In genomic region chr6:142506338-142507032, GRCm38 (mm10) we compare ENCODE assay signal across 10 mouse cellular contexts. TPM values are rescaled to one million over a fixed set of nuclear protein-coding genes. Genes with fewer than 3 reads are reported as not detected.
DNase-seq lines count a peak whose midpoint lies in the region; ATAC-seq and TF ChIP-seq lines count a peak whose summit lies in the region.
"Had no signal": no experiment of that assay in that cellular context is flagged by ENCODE, and none has a peak within 500 bp of the region (broad histone marks: within the 10 kb centered on the region; RNA-seq: fewer than 3 reads in every experiment).

No protein-coding gene starts in this region.

- intact Hi-C loops in heart, adult 2 months (cut with DNase I): no loop called here

- H3K27ac ChIP-seq in heart, adult 2 months: peak overlapping the region; percentile 79
- no peak overlapping the region; the same call in 1 of the 2 replicates for H3K27ac ChIP-seq in testis, adult 2 months (ENCODE audit: control insufficient read depth, insufficient read depth, low read depth, low read length)
- no peak overlapping the region for H3K27ac ChIP-seq in limb, embryonic 14.5 days (replicated peaks; ENCODE audit: low read depth, low read length)

- ATAC-seq in limb, embryonic 14.5 days (ENCODE audit: low FRiP score, low read depth): no peak
- ATAC-seq in activated CD4-positive, CD25-positive, alpha-beta regulatory T cell, adult 4 months: no peak

- H3K27me3 ChIP-seq in heart, adult 2 months (ENCODE audit: control insufficient read depth, insufficient read depth, low read length): no peaks in the 10 kb centered on the region
- no peaks in the 10 kb centered on the region for H3K27me3 ChIP-seq in testis, adult 2 months (ENCODE audit: control insufficient read depth, insufficient read depth, low read length)
- no peaks in the 10 kb centered on the region for H3K27me3 ChIP-seq in limb, embryonic 14.5 days (ENCODE audit: control insufficient read depth, insufficient read depth, low read length)
- H3K27me3 ChIP-seq: CH12.LX had no signal

- H3K9ac ChIP-seq in heart, adult 2 months (ENCODE audit: low read depth, low read length): peak overlapping the region; percentile 76
- H3K9ac ChIP-seq in limb, embryonic 14.5 days (ENCODE audit: low read depth, low read length, severe bottlenecking): peak overlapping the region; percentile 75; the same call in 1 of the 2 replicates

- no peaks in the 10 kb centered on the region for H3K9me3 ChIP-seq in limb, embryonic 14.5 days (ENCODE audit: control insufficient read depth, low read length)

- TF ChIP-seq POLR2A in heart, adult 2 months (IDR thresholded peaks at IDR 0.05; ENCODE audit: insufficient read depth, low read depth, low read length): 0 out of 2 replicates have a peak, but pooled peaks have one; percentile 22
- TF ChIP-seq POLR2A in testis, adult 2 months (IDR thresholded peaks at IDR 0.05; ENCODE audit: control insufficient read depth, low read depth, low read length): no peak
- TF ChIP-seq POLR2A in limb, embryonic 14.5 days (IDR thresholded peaks at IDR 0.05; ENCODE audit: borderline replicate concordance, extremely low read depth, insufficient read depth, insufficient read length): no peak

- peaks cover 1% of the 10 kb centered on the region for H3K4me1 ChIP-seq in heart, adult 2 months (ENCODE audit: control insufficient read depth, insufficient read depth, low read length)
- peaks cover 5% of the 10 kb centered on the region for H3K4me1 ChIP-seq in testis, adult 2 months (ENCODE audit: control insufficient read depth, insufficient read depth, low read length)
- H3K4me1 ChIP-seq in limb, embryonic 14.5 days (ENCODE audit: control insufficient read depth, insufficient read depth, low read length): peaks cover 8% of the 10 kb centered on the region; the same call in 1 of the 2 replicates

- no peaks in the 10 kb centered on the region for H3K79me2 ChIP-seq in heart, adult 2 months (replicated peaks; ENCODE audit: control insufficient read depth, insufficient read depth, low read length)

- TF ChIP-seq EP300 in heart, adult 2 months (IDR thresholded peaks at IDR 0.05; ENCODE audit: insufficient read depth, low read depth, low read length): no peak

- TF ChIP-seq CTCF in heart, adult 2 months (IDR thresholded peaks at IDR 0.05): no peak
- no peak for TF ChIP-seq CTCF in testis, adult 2 months (IDR thresholded peaks at IDR 0.05; ENCODE audit: control insufficient read depth, insufficient read depth, insufficient replicate concordance, low read depth, low read length)

- peak overlapping the region; percentile 67 for H3K4me3 ChIP-seq in heart, adult 2 months
- peak overlapping the region; percentile 88 for H3K4me3 ChIP-seq in testis, adult 2 months (ENCODE audit: control insufficient read depth, low read depth, low read length)
- H3K4me3 ChIP-seq in limb, embryonic 14.5 days (replicated peaks; ENCODE audit: low read length): peak overlapping the region; percentile 65

- peak overlapping the region; percentile 78 for H3K4me2 ChIP-seq in limb, embryonic 14.5 days (replicated peaks; ENCODE audit: low read depth, low read length, severe bottlenecking)

- H3K36me3 ChIP-seq in heart, adult 2 months (ENCODE audit: control insufficient read depth, insufficient read depth, low read length): peaks cover 14% of the 10 kb centered on the region
- H3K36me3 ChIP-seq in testis, adult 2 months (ENCODE audit: control insufficient read depth, insufficient read depth, low read length): no peaks in the 10 kb centered on the region
- peaks cover 20% of the 10 kb centered on the region for H3K36me3 ChIP-seq in limb, embryonic 14.5 days (ENCODE audit: control insufficient read depth, insufficient read depth, low read length)

- no peak for DNase-seq in heart, adult 2 months
- no peak for DNase-seq in heart, adult 11 months
- no peak for DNase-seq in testis, postnatal 10 days (ENCODE audit: low spot score)
- peak; percentile 11 for DNase-seq in limb, embryonic 14.5 days (ENCODE audit: low spot score)
- no peak for DNase-seq in urinary bladder, adult 2 months (ENCODE audit: low spot score)
- DNase-seq in gastrocnemius, postnatal 4 days (ENCODE audit: low spot score in 2 of 2): no peak

- WGBS in heart, adult 2 months: 14% methylated on average over 10 of the region's 10 CpGs
- 4% methylated on average over 10 of the region's 10 CpGs for WGBS in limb, embryonic 14.5 days

RNA-seq across cellular contexts. Expression of gene Ldhb, which starts 1.3 kb away (rescaled TPM):
- 1,000 to 10,000 TPM; 2,754 to 3,232 TPM for total RNA-seq in heart, adult 2 months (2021)
- polyA plus RNA-seq in heart, adult 2 months (2012; rRNA removed): 2,197 and 2,972 TPM in 2 replicates
- 146 and 157 TPM in 2 replicates for polyA plus RNA-seq in testis, adult 2 months (2012; rRNA removed)
- polyA plus RNA-seq in limb, embryonic 14.5 days (2012; rRNA removed): 178 TPM in 2 replicates
- polyA plus RNA-seq in limb, embryonic 14.5 days (2014; fragmentation: Nextera tagmentation; extraction: Ambion mirVana): 229 and 266 TPM in 2 replicates
- 564 and 701 TPM in 2 replicates for polyA plus RNA-seq in urinary bladder, adult 2 months (2012; rRNA removed)
- polyA plus RNA-seq in activated CD4-positive, CD25-positive, alpha-beta regulatory T cell, adult 4 months (2017; shearing (Covaris generic)): 10 to 100 TPM; 67.6 to 85.1 TPM
- total RNA-seq in gastrocnemius, postnatal 4 days (2021): 100 to 1,000 TPM; 162 to 170 TPM

RNA-seq across cellular contexts. Expression of gene Gys2, which starts 33.6 kb away (rescaled TPM):
- under 1 TPM; 0.09 to 0.39 TPM for total RNA-seq in heart, adult 2 months (2021)
- polyA plus RNA-seq in heart, adult 2 months (2012; rRNA removed): 0.50 and 1.0 TPM in 2 replicates
- 0.06 and 0.14 TPM in 2 replicates for polyA plus RNA-seq in testis, adult 2 months (2012; rRNA removed)
- polyA plus RNA-seq in limb, embryonic 14.5 days (2012; rRNA removed): 0.03 TPM in 1 of 2 replicates, not detected in the other
- polyA plus RNA-seq in limb, embryonic 14.5 days (2014; fragmentation: Nextera tagmentation; extraction: Ambion mirVana): not detected in 2 replicates
- polyA plus RNA-seq in urinary bladder, adult 2 months (2012; rRNA removed): 0.04 and 0.44 TPM in 2 replicates
- not detected for polyA plus RNA-seq in activated CD4-positive, CD25-positive, alpha-beta regulatory T cell, adult 4 months (2017; shearing (Covaris generic))
- total RNA-seq in gastrocnemius, postnatal 4 days (2021): under 1 TPM in 1 of 2 experiments, not detected in 1; 0.23 TPM
- total RNA-seq: CH12.LX had no signal
- polyA plus RNA-seq: small intestine, adult 2 months had no signal
